Mouse (Mus musculus) ES-E14 (cell line): ENCODE data around the gene Gpr82. TPM values are rescaled to one million over a fixed set of nuclear protein-coding genes. Genes with fewer than 3 reads are reported as not detected.

Source experiments
- DNase-seq: peaks from one replicate; pipeline ENCODE4 v3.0.0-alpha.2; 2013; ENCODE audit warnings: low read depth, low spot score
- H3K27ac ChIP-seq: 2 replicates; pipeline ENCODE4 v1.5.1; 2012; ENCODE audit warnings: low read depth, mild to moderate bottlenecking, low read length, moderate library complexity, mixed read lengths; ENCODE audit not compliant: poor library complexity, insufficient read depth, severe bottlenecking
- H3K36me3 ChIP-seq: 2 replicates; pipeline ENCODE4 v1.6.1; 2012; ENCODE audit warnings: mild to moderate bottlenecking, low read length, moderate library complexity, mixed read lengths; ENCODE audit not compliant: control insufficient read depth, poor library complexity, insufficient read depth, severe bottlenecking
- H3K4me1 ChIP-seq, 2 experiments: fragments of 150-350 bp in 1 of 2; sonication (generic) in 1 of 2; 2 replicates each; pipeline ENCODE4 v1.6.1; 2012; ENCODE audit warnings: low read length in 2 of 2, mild to moderate bottlenecking in 1 of 2, mixed read lengths in 1 of 2; ENCODE audit not compliant: control insufficient read depth in 2 of 2, insufficient read depth in 2 of 2, poor library complexity in 1 of 2
- H3K4me3 ChIP-seq, 2 experiments: fragments of 150-350 bp in 1 of 2; sonication (generic) in 1 of 2; 2 replicates each; pipeline ENCODE4 v1.5.1; 2012; ENCODE audit warnings: low read length in 2 of 2, low read depth in 1 of 2, mild to moderate bottlenecking in 1 of 2, mixed read lengths in 1 of 2; ENCODE audit not compliant: insufficient read depth in 1 of 2, poor library complexity in 1 of 2, severe bottlenecking in 1 of 2
- H3K9ac ChIP-seq: 2 replicates; pipeline ENCODE4 v1.6.1; 2012; ENCODE audit warnings: low read depth, mild to moderate bottlenecking, low read length, mixed read lengths; ENCODE audit not compliant: poor library complexity, insufficient read depth, severe bottlenecking
- H3K9me3 ChIP-seq: fragments of 150-350 bp; sonication (generic); 2 replicates; pipeline ENCODE4 v1.6.1; 2012; ENCODE audit warnings: low read depth, mild to moderate bottlenecking, low read length; ENCODE audit not compliant: control insufficient read depth, insufficient read depth
- CHD2 ChIP-seq: IDR thresholded peaks from 2 replicates; pipeline ENCODE4 v1.6.1; 2014; ENCODE audit warnings: mild to moderate bottlenecking, low read depth, low read length, inconsistent platforms
- HCFC1 ChIP-seq: IDR thresholded peaks from 2 replicates; pipeline ENCODE4 v1.6.1; 2012; ENCODE audit warnings: low read length, inconsistent platforms, borderline replicate concordance; ENCODE audit not compliant: insufficient read depth
- MAFK ChIP-seq: IDR thresholded peaks from 2 replicates; pipeline ENCODE4 v1.6.1; 2014; ENCODE audit warnings: mild to moderate bottlenecking, low read depth, low read length, inconsistent platforms; ENCODE audit not compliant: insufficient read depth
- ZC3H11A ChIP-seq: IDR thresholded peaks from 2 replicates; pipeline ENCODE4 v1.6.1; 2012; ENCODE audit warnings: low read depth, mild to moderate bottlenecking, inconsistent platforms, low read length, borderline replicate concordance
- ZNF384 ChIP-seq: IDR thresholded peaks from 2 replicates; pipeline ENCODE4 v1.6.1; 2012; ENCODE audit warnings: low read depth, low read length, inconsistent platforms
- in situ Hi-C, 2 experiments: fragments of 600-800 bp; cut with MboI; formaldehyde crosslinking; loops; one replicate each; pipeline ENCODE4 v1.15.1; 2025; ENCODE audit warnings: low sequenced_read_pairs in 2 of 2, inconsistent platforms in 1 of 2; ENCODE audit not compliant: unreplicated experiment in 2 of 2
- total RNA-seq: library from RNA; depleted of rRNA; stranded (reverse); fragments of 300-350 nt; gene quantifications from 2 replicates; pipeline ENCODE4 v1.2.3, GENCODE M21; 2012

Gpr82 gene
- total RNA-seq, 1 experiment: not detected

- H3K36me3 ChIP-seq: no peaks in the 10 kb centered on the region
- in situ Hi-C loops: no loop called here
- H3K27ac ChIP-seq: no peak overlapping the region
- no peak overlapping the region for H3K9ac ChIP-seq
- H3K4me1 ChIP-seq: no peaks in the 10 kb centered on the region
- no peak overlapping the region for H3K4me3 ChIP-seq
- no peak for TF ChIP-seq ZC3H11A
- DNase-seq: no peak
- no peaks in the 10 kb centered on the region for H3K9me3 ChIP-seq
Measured at GRCm38 (mm10) chrX:13621473-13621872, 39.7 kb upstream of the Gpr82 start.

GRCm38 (mm10) chrX:13622654-13623053 lies 38.5 kb upstream of the Gpr82 start:
- Histone ChIP-seq H3K4me3 (no peak overlapping the region), H3K36me3 (no peaks in the 10 kb centered on the region), H3K9me3 (no peaks in the 10 kb centered on the region), H3K4me1 (no peaks in the 10 kb centered on the region), H3K27ac (no peak overlapping the region), H3K9ac (no peak overlapping the region)
- in situ Hi-C loops: no loop called here
- TF ChIP-seq HCFC1: no peak
- TF ChIP-seq MAFK: no peak
- TF ChIP-seq CHD2: no peak
- no peak for TF ChIP-seq ZC3H11A
- TF ChIP-seq ZNF384: no peak
- DNase-seq: no peak

GRCm38 (mm10) chrX:13631599-13632283 lies 29.4 kb upstream of the Gpr82 start, which contains the start of gene Gpr34:
TSS of gene Gpr34 (plus strand) at chrX:13632089.
- Histone ChIP-seq H3K4me3 (no peak within 1 kb of the TSS), H3K36me3 (no peaks in the 10 kb centered on the region), H3K9me3 (no peaks in the 10 kb centered on the region), H3K9ac (no peak within 1 kb of the TSS), H3K27ac (no peak within 1 kb of the TSS), H3K4me1 (no peaks in the 10 kb centered on the region)
- TF ChIP-seq HCFC1 (no peak), CHD2 (no peak), ZC3H11A (no peak), MAFK (no peak), ZNF384 (no peak)
- no peak for DNase-seq
- in situ Hi-C loops: no loop called here

GRCm38 (mm10) chrX:13636398-13636797 lies 24.8 kb upstream of the Gpr82 start:
- H3K4me1 ChIP-seq: no peaks in the 10 kb centered on the region
- no peaks in the 10 kb centered on the region for H3K9me3 ChIP-seq
- no peak overlapping the region for H3K27ac ChIP-seq
- no peak overlapping the region for H3K9ac ChIP-seq
- no peak for DNase-seq
- no peaks in the 10 kb centered on the region for H3K36me3 ChIP-seq
- H3K4me3 ChIP-seq: no peak overlapping the region
- in situ Hi-C loops: no loop called here
- TF ChIP-seq ZNF384 (no peak), HCFC1 (no peak), CHD2 (no peak), ZC3H11A (no peak), MAFK (no peak)

GRCm38 (mm10) chrX:13638894-13639293 lies 22.3 kb upstream of the Gpr82 start:
- Histone ChIP-seq H3K9me3 (no peaks in the 10 kb centered on the region), H3K36me3 (no peaks in the 10 kb centered on the region), H3K4me1 (no peaks in the 10 kb centered on the region), H3K9ac (no peak overlapping the region), H3K27ac (no peak overlapping the region), H3K4me3 (no peak overlapping the region)
- DNase-seq: no peak
- in situ Hi-C loops: no loop called here
- TF ChIP-seq MAFK (no peak), ZNF384 (no peak), CHD2 (no peak), HCFC1 (no peak), ZC3H11A (no peak)
